Mouse (Mus musculus) limb, embryonic 10.5 days (tissue): Measurements from ENCODE around the gene F3. TPM values are rescaled to one million over a fixed set of nuclear protein-coding genes. Genes with fewer than 3 reads are reported as not detected.

Experiments
- DNase-seq: peaks from one replicate; pipeline ENCODE4 v3.0.0-alpha.2; 2017; ENCODE audit warnings: low spot score
- H3K27ac ChIP-seq: fragments of 300-500 bp; sonication (generic); 2 replicates; pipeline ENCODE4 v1.5.1; 2016; ENCODE audit warnings: mild to moderate bottlenecking
- H3K27me3 ChIP-seq: fragments of 300-500 bp; sonication (generic); 2 replicates; pipeline ENCODE4 v1.6.1; 2016; ENCODE audit warnings: low read depth, mild to moderate bottlenecking; ENCODE audit not compliant: poor library complexity, severe bottlenecking
- H3K36me3 ChIP-seq: fragments of 300-500 bp; sonication (generic); 2 replicates; pipeline ENCODE4 v1.6.1; 2016; ENCODE audit warnings: mild to moderate bottlenecking, moderate library complexity
- H3K4me1 ChIP-seq: fragments of 300-500 bp; sonication (generic); 2 replicates; pipeline ENCODE4 v1.6.1; 2016
- H3K4me3 ChIP-seq: fragments of 300-500 bp; sonication (generic); 2 replicates; pipeline ENCODE4 v1.5.1; 2016; ENCODE audit warnings: mild to moderate bottlenecking, moderate library complexity
- H3K9me3 ChIP-seq: fragments of 300-500 bp; sonication (generic); replicated peaks from 2 replicates; pipeline ENCODE4 v1.6.1; 2016; ENCODE audit warnings: mild to moderate bottlenecking
- WGBS: fragments of 180-500 bp; shearing (Covaris S2); methylation state at CpG from one replicate; pipeline ENCODE4 v1.1.7; 2016; 5-methylcytosine and 5-hydroxymethylcytosine counted together
- polyA plus RNA-seq: library from polyadenylated mRNA; unstranded; fragments of >200 nt; fragmentation: Nextera tagmentation; extraction: Ambion mirVana; gene quantifications from 2 replicates; pipeline ENCODE4 v1.2.1, GENCODE M21; 2016

F3 gene
- 5.0 and 5.3 TPM in 2 replicates for polyA plus RNA-seq

DNA sequence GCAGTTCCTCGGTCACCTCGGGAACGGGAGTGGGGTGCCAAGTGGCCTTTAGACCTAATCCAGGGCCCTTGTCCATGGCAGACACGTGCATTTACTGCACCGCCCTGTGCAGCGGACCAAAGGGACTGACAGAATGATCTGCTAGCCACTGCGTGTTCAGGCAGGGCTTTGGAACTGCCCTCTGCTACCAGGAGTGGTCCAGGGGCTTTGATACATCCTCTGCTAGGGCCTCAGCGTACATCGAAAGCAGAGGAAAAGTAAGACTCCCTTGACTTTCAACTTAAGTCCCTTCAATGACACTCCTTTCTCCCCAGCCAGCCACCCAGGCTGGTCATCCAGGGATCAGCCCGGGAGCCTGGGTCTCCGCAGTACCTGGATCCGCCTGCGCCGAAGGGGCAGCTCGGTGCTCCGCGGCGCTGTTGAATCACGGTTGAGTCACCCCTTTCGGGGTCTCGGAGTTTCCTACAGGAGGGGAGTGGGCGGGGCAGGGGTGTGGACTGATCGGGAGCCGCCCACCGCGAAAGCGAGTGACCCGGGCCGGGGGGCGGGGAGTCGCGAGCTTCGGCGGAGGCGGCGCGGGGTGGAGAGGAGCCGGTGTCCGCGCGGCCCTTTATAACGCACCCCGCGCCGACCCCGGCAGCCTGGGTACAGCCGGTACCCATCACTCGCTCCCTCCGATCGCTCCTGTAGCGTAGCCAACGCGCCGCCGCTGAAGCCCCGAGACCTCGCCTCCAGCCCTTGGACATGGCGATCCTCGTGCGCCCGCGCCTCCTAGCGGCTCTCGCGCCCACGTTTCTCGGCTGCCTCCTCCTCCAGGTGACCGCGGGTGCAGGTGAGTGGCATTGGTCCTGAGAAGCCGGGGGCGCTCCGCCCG is at the start of gene F3:
Gene F3 (plus strand): TSS at position 567 of the 874 bp plus-strand sequence.
- H3K36me3 ChIP-seq: no peaks in the 10 kb centered on the region
- peak within 1 kb of the TSS; percentile 80 for H3K27ac ChIP-seq
- peak within 1 kb of the TSS; percentile 63 for H3K4me3 ChIP-seq
- WGBS: under 1% methylated on average over 65 of the region's 73 CpGs
- peaks cover 41% of the 10 kb centered on the region for H3K27me3 ChIP-seq
- H3K9me3 ChIP-seq: no peaks in the 10 kb centered on the region
- peak; percentile 90 for DNase-seq
- H3K4me1 ChIP-seq: peaks cover 33% of the 10 kb centered on the region

DNA sequence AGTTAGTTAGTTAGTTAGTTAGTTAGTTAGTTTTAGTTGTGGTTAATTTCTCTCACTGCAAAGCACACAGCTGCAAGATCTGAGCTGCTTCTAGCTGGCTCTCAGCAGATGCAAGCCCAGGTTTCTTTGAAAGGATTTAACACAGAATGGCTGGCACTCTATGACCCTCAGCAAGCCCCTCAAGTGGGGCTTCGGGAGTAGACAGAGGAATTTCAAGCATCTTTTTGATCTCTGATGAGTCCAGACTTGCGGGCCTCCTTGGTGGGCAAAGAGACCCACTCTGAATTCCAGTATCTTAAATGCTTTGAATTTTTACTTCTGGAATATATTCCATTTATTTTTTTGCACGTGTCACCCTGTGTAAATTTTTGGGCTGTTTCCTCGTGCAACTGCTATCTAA is 44.4 kb upstream of the F3 start:
- no peak for DNase-seq
- H3K4me1 ChIP-seq: 0 out of 2 replicates have a peak, but pooled peaks cover 4% of the 10 kb centered on the region
- H3K27me3 ChIP-seq: no peaks in the 10 kb centered on the region
- 29% methylated on average over 4 of the region's 4 CpGs for WGBS
- H3K27ac ChIP-seq: no peak overlapping the region
- H3K4me3 ChIP-seq: no peak overlapping the region
- no peaks in the 10 kb centered on the region for H3K9me3 ChIP-seq
- no peaks in the 10 kb centered on the region for H3K36me3 ChIP-seq

DNA sequence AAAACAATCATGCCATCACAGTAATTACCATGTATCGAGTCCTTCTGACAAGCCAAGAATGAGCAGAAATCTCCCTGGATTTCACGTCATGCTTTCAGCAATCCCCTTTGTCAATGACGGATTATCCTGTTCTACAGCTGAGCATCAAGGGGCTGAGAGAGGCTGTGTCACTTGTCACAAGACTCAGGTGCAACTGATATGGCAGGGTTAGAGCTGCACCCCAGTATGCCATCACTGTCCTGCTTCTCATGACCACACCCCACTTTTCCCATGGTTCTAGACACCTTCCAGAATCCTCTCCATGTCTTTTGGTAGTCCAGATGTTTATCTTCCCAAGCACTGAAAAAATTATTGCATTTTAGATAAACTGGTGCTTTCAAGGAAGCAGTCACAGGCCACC is 43.9 kb upstream of the F3 start:
- Histone ChIP-seq H3K4me3 (no peak overlapping the region), H3K36me3 (no peaks in the 10 kb centered on the region), H3K4me1 (0 out of 2 replicates have a peak, but pooled peaks cover 4% of the 10 kb centered on the region), H3K27ac (no peak overlapping the region), H3K9me3 (no peaks in the 10 kb centered on the region), H3K27me3 (no peaks in the 10 kb centered on the region)
- WGBS: 57% methylated on average over 3 of the region's 3 CpGs
- no peak for DNase-seq

DNA sequence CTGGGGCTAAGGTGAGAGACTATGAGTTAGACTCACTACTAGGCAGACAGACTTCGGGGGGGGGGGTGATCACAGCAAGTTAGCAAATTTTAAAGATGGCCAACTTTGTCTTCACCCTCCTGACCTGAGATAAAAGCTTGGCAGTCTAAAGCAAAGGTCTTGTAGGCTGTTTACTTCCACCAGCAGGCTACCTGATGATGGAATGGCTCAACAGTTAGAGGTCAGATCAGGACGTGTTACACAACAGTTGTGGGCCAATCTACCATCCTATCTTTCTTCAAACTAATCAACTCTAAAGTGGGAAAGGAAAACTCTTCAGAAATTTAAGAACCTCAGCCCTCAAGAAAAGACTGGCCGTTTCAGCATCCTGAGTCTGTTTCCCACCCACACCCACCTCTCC is 43.1 kb upstream of the F3 start:
- H3K27ac ChIP-seq: no peak overlapping the region
- DNase-seq: no peak
- 0 out of 2 replicates have a peak, but pooled peaks cover 4% of the 10 kb centered on the region for H3K4me1 ChIP-seq
- H3K9me3 ChIP-seq: no peaks in the 10 kb centered on the region
- 69% methylated on average over 3 of the region's 3 CpGs for WGBS
- no peaks in the 10 kb centered on the region for H3K27me3 ChIP-seq
- no peaks in the 10 kb centered on the region for H3K36me3 ChIP-seq
- no peak overlapping the region for H3K4me3 ChIP-seq

DNA sequence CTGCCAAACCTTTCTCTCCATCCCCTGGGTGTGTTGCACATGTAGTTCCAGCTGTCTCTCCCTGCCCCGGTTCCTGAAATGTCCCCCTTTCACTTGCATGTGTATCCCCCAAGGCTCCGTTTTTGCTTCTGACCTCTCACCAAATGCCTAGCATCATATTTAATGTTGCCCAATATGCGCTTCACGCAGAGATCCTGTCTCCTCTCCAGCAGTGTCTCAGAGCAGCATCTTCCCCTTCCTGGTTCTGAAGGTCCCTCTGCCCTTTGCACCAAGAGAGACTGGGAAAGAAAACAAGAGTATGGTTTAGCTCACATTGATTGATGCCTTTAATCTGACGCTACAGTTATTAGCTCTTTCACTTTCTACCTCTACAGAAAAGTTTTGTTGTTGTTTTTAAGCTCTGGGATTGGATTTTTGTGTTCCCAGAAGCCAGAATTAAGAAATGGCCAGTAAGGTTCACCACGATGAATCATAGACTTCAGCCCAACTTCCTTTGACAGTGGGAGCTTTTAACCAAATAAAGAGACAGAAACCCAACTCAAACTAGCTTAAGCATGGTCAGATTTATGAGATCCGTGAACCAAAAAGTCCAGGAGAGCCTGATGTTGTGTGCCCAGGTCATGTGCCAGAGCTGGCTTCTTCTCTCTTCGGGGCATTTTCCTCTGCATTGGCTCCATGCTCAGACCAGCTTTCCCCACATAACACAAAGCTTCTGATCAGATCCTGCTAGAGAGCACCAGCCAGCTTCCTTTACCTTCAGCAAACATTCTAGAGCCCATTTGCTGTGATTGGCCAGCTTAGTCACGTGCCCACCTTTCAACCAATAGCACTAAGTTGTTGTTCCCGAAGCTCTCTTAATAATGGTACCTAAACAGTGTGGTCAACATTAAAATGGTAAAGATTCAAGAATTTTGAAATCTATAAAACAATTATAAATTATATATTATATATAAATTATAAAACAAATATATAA is 40.6 kb upstream of the F3 start:
- Histone ChIP-seq H3K4me1 (peaks cover 10% of the 10 kb centered on the region; the same call in 1 of the 2 replicates), H3K36me3 (no peaks in the 10 kb centered on the region), H3K9me3 (no peaks in the 10 kb centered on the region), H3K4me3 (no peak overlapping the region), H3K27ac (no peak overlapping the region), H3K27me3 (no peaks in the 10 kb centered on the region)
- WGBS: 87% methylated on average over 10 of the region's 10 CpGs
- no peak for DNase-seq

DNA sequence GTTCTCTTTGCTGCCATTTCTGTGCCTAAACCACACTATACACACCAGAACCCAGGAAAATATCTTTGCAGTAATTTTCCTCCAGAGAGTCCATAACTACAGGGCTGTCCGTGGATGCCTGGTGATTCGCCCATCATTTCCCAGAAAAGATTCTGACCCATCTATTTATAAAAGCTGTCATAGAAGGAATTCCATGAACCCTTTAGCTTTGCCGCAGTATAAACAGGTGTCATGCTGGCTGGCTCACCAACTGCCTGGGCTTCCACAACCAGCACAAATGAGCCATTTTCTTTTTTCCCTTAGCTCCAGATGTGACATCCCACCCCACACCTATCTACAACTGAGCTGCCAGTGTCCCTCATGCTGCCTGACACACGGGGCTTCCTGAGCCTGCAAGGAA is 38.8 kb upstream of the F3 start:
- no peak overlapping the region for H3K27ac ChIP-seq
- H3K36me3 ChIP-seq: no peaks in the 10 kb centered on the region
- no peaks in the 10 kb centered on the region for H3K27me3 ChIP-seq
- peaks cover 6% of the 10 kb centered on the region; the same call in 1 of the 2 replicates for H3K4me1 ChIP-seq
- no peaks in the 10 kb centered on the region for H3K9me3 ChIP-seq
- no peak for DNase-seq
- H3K4me3 ChIP-seq: no peak overlapping the region
- WGBS: 79% methylated on average over 4 of the region's 4 CpGs

DNA sequence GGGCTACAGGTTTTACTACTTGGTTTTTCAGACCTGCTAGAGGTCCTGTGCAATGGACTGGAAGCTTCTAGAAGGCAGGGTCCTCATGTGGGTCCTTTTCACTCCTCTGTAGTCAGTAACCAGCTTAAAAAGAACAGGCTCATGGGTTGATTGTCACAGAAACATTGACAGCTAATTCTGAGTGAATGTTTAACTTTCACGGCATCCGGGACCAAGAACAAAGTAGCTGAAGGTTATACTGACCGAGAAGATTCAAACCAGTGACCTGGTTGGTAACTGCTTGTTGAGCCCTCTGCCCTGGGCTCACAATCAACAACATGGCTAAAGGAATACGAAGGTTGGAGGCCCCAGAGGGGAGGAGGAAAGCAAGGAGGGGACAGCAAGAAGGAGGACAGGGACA is 38.4 kb upstream of the F3 start:
- Histone ChIP-seq H3K9me3 (no peaks in the 10 kb centered on the region), H3K4me1 (peaks cover 6% of the 10 kb centered on the region; the same call in 1 of the 2 replicates), H3K27me3 (no peaks in the 10 kb centered on the region), H3K4me3 (no peak overlapping the region), H3K36me3 (no peaks in the 10 kb centered on the region), H3K27ac (no peak overlapping the region)
- DNase-seq: no peak
- 77% methylated on average over 4 of the region's 4 CpGs for WGBS

DNA sequence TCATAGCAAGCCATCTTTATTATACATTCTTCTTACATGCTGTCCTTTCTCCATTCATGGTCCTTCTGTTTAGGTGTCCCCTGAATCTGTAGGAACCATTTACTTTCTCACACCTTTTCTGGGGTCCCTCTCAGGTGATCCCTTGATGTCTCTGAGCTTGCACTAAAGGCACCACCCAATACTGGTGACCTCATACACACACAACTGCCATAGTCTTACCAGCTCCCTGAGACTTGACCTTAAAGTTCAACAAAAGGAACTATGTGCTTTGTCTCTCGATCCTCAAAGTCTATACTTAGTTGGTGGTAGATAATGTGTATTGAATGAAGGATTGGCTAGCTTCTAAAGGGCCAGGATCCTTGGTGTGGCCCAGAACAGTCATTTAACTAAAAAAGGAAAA is 37.4 kb upstream of the F3 start:
- H3K4me3 ChIP-seq: no peak overlapping the region
- no peak overlapping the region for H3K27ac ChIP-seq
- peaks cover 6% of the 10 kb centered on the region; the same call in 1 of the 2 replicates for H3K4me1 ChIP-seq
- WGBS: 76% methylated on average over 1 of the region's 1 CpGs
- no peak for DNase-seq
- H3K27me3 ChIP-seq: no peaks in the 10 kb centered on the region
- H3K9me3 ChIP-seq: no peaks in the 10 kb centered on the region
- H3K36me3 ChIP-seq: no peaks in the 10 kb centered on the region

DNA sequence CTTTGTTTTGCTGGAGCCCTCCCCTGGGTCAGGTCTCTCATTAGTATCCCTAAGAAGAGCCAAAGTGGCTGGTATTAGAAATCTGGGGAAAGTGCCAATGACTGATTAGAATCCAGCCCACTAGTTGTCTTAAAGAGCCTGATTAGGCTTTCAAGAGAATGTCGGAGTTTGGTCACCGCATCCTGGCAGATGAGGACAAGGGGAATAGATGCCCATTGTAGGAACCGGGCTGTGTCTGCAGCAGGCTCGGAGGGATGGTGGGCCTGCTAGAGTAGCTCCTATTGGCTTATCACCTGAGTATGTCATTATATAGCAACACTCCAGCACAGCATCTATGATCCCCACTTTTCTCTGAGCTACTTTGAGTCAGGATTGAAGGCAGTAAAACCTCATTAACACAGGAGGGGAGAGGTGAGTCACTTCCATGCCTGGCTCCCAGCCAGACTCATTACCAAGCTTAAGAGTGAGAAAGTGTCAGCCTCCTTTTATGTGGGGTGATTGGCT is 36.9 kb upstream of the F3 start:
- DNase-seq: no peak
- H3K4me1 ChIP-seq: peaks cover 6% of the 10 kb centered on the region; the same call in 1 of the 2 replicates
- H3K4me3 ChIP-seq: no peak overlapping the region
- WGBS: 67% methylated on average over 4 of the region's 4 CpGs
- H3K36me3 ChIP-seq: no peaks in the 10 kb centered on the region
- no peaks in the 10 kb centered on the region for H3K9me3 ChIP-seq
- no peak overlapping the region for H3K27ac ChIP-seq
- H3K27me3 ChIP-seq: no peaks in the 10 kb centered on the region

DNA sequence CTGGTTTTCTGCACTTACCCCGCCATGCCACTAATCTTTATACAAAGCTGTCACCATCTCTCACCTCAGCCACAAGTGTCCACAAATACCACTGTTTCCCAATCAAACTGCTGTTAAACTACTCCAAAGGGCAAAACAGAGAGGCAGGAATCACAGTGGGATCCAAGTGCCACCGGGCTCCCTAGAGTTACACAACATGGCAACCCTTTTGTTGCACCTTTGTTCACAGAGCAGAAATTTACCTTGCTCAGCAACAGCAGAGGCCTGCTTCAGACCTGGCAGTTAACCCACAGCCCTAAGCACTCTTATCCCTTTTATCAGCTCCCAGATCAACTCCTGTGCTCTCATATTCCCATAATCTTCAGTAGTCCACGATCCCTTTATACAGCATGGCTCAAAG is 35.6 kb upstream of the F3 start:
- no peaks in the 10 kb centered on the region for H3K36me3 ChIP-seq
- no peaks in the 10 kb centered on the region for H3K27me3 ChIP-seq
- DNase-seq: no peak
- peaks cover 6% of the 10 kb centered on the region; the same call in 1 of the 2 replicates for H3K4me1 ChIP-seq
- no peaks in the 10 kb centered on the region for H3K9me3 ChIP-seq
- H3K27ac ChIP-seq: no peak overlapping the region
- no peak overlapping the region for H3K4me3 ChIP-seq
- 83% methylated on average over 3 of the region's 3 CpGs for WGBS

DNA sequence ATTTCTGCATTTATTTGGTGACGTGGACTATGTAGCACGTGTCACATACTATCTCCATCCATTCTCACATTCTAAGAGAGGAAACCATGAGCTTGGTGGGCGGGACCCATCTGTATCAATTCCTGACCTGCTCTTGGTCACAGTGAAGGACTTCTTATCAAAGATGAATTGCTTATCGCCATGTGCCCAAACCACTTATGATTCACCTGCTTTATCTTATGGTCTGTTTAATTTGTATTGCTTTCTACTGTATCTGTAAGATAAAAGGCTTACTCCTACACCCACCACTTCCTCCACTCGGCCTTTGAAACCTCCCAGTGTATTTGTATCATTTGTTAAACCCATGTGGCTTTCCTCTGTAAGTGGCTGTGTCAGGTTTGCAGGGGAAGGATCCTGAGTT is 34.3 kb upstream of the F3 start:
- H3K27me3 ChIP-seq: no peaks in the 10 kb centered on the region
- 83% methylated on average over 5 of the region's 5 CpGs for WGBS
- H3K36me3 ChIP-seq: no peaks in the 10 kb centered on the region
- DNase-seq: no peak
- no peak overlapping the region for H3K4me3 ChIP-seq
- H3K4me1 ChIP-seq: peaks cover 15% of the 10 kb centered on the region
- H3K9me3 ChIP-seq: no peaks in the 10 kb centered on the region
- no peak overlapping the region for H3K27ac ChIP-seq

DNA sequence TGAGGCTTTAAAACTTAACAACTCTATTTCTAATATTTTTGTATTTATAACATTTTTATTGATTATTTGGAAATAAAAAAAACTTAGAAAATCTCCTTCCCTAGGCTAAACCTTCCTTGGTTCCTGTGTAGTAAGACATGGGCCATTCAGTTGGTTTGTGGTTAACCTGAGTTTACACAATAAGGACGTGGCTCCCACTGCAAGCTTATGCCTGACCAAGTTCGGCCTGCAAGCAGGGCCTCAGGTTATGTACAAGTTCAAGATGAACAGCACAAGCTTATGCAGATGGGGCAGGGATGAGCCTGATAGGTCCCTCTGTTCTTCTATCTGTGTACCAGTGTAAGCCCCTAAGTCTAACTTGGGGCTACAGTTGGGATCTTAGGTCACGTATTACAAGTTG is 33.6 kb upstream of the F3 start:
- 88% methylated on average over 3 of the region's 3 CpGs for WGBS
- H3K4me3 ChIP-seq: no peak overlapping the region
- no peaks in the 10 kb centered on the region for H3K27me3 ChIP-seq
- no peak for DNase-seq
- no peaks in the 10 kb centered on the region for H3K9me3 ChIP-seq
- H3K27ac ChIP-seq: no peak overlapping the region
- peaks cover 15% of the 10 kb centered on the region for H3K4me1 ChIP-seq
- H3K36me3 ChIP-seq: no peaks in the 10 kb centered on the region
